Mouse (Mus musculus): ENCODE results near the gene Rnf135. TPM values are rescaled to one million over a fixed set of nuclear protein-coding genes. Genes with fewer than 3 reads are reported as not detected.
A peak's percentile ranks its signal among the peaks of the same experiment; 100 is the strongest.

Rnf135 gene
- polyA plus RNA-seq (2014; fragmentation: Nextera tagmentation; extraction: Ambion mirVana): 3.3 and 3.8 TPM in 2 replicates

- no peaks in the 10 kb centered on the region for H3K9me3 ChIP-seq (ENCODE audit: control insufficient read depth, low read length)
- H3K27ac ChIP-seq (ENCODE audit: low read depth, low read length): no peak within 1 kb of the TSS
- DNase-seq (ENCODE audit: low spot score) (peak; percentile 78), ATAC-seq (ENCODE audit: low FRiP score) (peak; percentile 54; the same call in 1 of the 2 replicates)
- peak within 1 kb of the TSS; percentile 46 for H3K9ac ChIP-seq (ENCODE audit: low read depth, low read length)
- H3K4me3 ChIP-seq (ENCODE audit: low read depth, low read length): peak within 1 kb of the TSS; percentile 42
- H3K36me3 ChIP-seq (ENCODE audit: control insufficient read depth, insufficient read depth, low read length): no peaks in the 10 kb centered on the region
- no peaks in the 10 kb centered on the region for H3K4me1 ChIP-seq (replicated peaks; ENCODE audit: control insufficient read depth, insufficient read depth, low read length)
- H3K4me2 ChIP-seq (replicated peaks; ENCODE audit: low read depth, low read length): peak within 1 kb of the TSS; percentile 42
- H3K27me3 ChIP-seq (ENCODE audit: control insufficient read depth, insufficient read depth, low read length): no peaks in the 10 kb centered on the region
- WGBS: 5% methylated on average over 33 of the region's 33 CpGs
Measured at GRCm38 (mm10) chr11:80183705-80184255, at the start of gene Rnf135. TSS of gene Rnf135 (plus strand) at chr11:80183851.

GRCm38 (mm10) chr11:80134744-80135143 lies 48.9 kb upstream of the Rnf135 start:
- 0 out of 2 replicates have a peak, but pooled peaks cover 2% of the 10 kb centered on the region for H3K36me3 ChIP-seq (ENCODE audit: control insufficient read depth, insufficient read depth, low read length)
- no peak overlapping the region for H3K9ac ChIP-seq (ENCODE audit: low read depth, low read length)
- no peak for DNase-seq (ENCODE audit: low spot score)

GRCm38 (mm10) chr11:80135954-80136683 lies 47.5 kb upstream of the Rnf135 start:
- Histone ChIP-seq H3K4me1 (replicated peaks; ENCODE audit: control insufficient read depth, insufficient read depth, low read length) (no peaks in the 10 kb centered on the region), H3K36me3 (ENCODE audit: control insufficient read depth, insufficient read depth, low read length) (0 out of 2 replicates have a peak, but pooled peaks cover 2% of the 10 kb centered on the region), H3K4me3 (ENCODE audit: low read depth, low read length) (no peak overlapping the region), H3K4me2 (replicated peaks; ENCODE audit: low read depth, low read length) (no peak overlapping the region), H3K9ac (ENCODE audit: low read depth, low read length) (no peak overlapping the region), H3K9me3 (ENCODE audit: control insufficient read depth, low read length) (no peaks in the 10 kb centered on the region), H3K27ac (ENCODE audit: low read depth, low read length) (no peak overlapping the region), H3K27me3 (ENCODE audit: control insufficient read depth, insufficient read depth, low read length) (no peaks in the 10 kb centered on the region)
- DNase-seq (ENCODE audit: low spot score) (no peak), ATAC-seq (ENCODE audit: low FRiP score) (no peak)
- WGBS: 92% methylated on average over 11 of the region's 11 CpGs

More at GRCm38 (mm10) chr11:80134744-80135143, 48.9 kb upstream of the Rnf135 start:
- Histone ChIP-seq H3K4me1 (replicated peaks; ENCODE audit: control insufficient read depth, insufficient read depth, low read length) (no peaks in the 10 kb centered on the region), H3K9me3 (ENCODE audit: control insufficient read depth, low read length) (no peaks in the 10 kb centered on the region), H3K27me3 (ENCODE audit: control insufficient read depth, insufficient read depth, low read length) (no peaks in the 10 kb centered on the region), H3K4me2 (replicated peaks; ENCODE audit: low read depth, low read length) (no peak overlapping the region), H3K4me3 (ENCODE audit: low read depth, low read length) (no peak overlapping the region), H3K27ac (ENCODE audit: low read depth, low read length) (no peak overlapping the region)
- ATAC-seq (ENCODE audit: low FRiP score): no peak
- 82% methylated on average over 4 of the region's 4 CpGs for WGBS

GRCm38 (mm10) chr11:80136786-80137185 lies 46.9 kb upstream of the Rnf135 start:
- Histone ChIP-seq H3K4me1 (replicated peaks; ENCODE audit: control insufficient read depth, insufficient read depth, low read length) (no peaks in the 10 kb centered on the region), H3K36me3 (ENCODE audit: control insufficient read depth, insufficient read depth, low read length) (0 out of 2 replicates have a peak, but pooled peaks cover 2% of the 10 kb centered on the region), H3K9me3 (ENCODE audit: control insufficient read depth, low read length) (no peaks in the 10 kb centered on the region), H3K27me3 (ENCODE audit: control insufficient read depth, insufficient read depth, low read length) (no peaks in the 10 kb centered on the region), H3K4me3 (ENCODE audit: low read depth, low read length) (no peak overlapping the region), H3K9ac (ENCODE audit: low read depth, low read length) (no peak overlapping the region), H3K4me2 (replicated peaks; ENCODE audit: low read depth, low read length) (no peak overlapping the region), H3K27ac (ENCODE audit: low read depth, low read length) (no peak overlapping the region)
- DNase-seq (ENCODE audit: low spot score) (no peak), ATAC-seq (ENCODE audit: low FRiP score) (no peak)
- 91% methylated on average over 13 of the region's 13 CpGs for WGBS

- Histone ChIP-seq H3K9ac (ENCODE audit: low read depth, low read length) (no peak overlapping the region), H3K27ac (ENCODE audit: low read depth, low read length) (no peak overlapping the region), H3K4me1 (replicated peaks; ENCODE audit: control insufficient read depth, insufficient read depth, low read length) (no peaks in the 10 kb centered on the region; the same call in 1 of the 2 replicates), H3K9me3 (ENCODE audit: control insufficient read depth, low read length) (no peaks in the 10 kb centered on the region), H3K36me3 (ENCODE audit: control insufficient read depth, insufficient read depth, low read length) (0 out of 2 replicates have a peak, but pooled peaks cover 1% of the 10 kb centered on the region), H3K4me2 (replicated peaks; ENCODE audit: low read depth, low read length) (no peak overlapping the region), H3K4me3 (ENCODE audit: low read depth, low read length) (no peak overlapping the region), H3K27me3 (ENCODE audit: control insufficient read depth, insufficient read depth, low read length) (no peaks in the 10 kb centered on the region)
- WGBS: 88% methylated on average over 5 of the region's 5 CpGs
- DNase-seq (ENCODE audit: low spot score) (no peak), ATAC-seq (ENCODE audit: low FRiP score) (no peak)
Measured at GRCm38 (mm10) chr11:80137773-80138172, 45.9 kb upstream of the Rnf135 start.

- ATAC-seq (ENCODE audit: low FRiP score) (peak; percentile 93), DNase-seq (ENCODE audit: low spot score) (peak; percentile 94)
- Histone ChIP-seq H3K9me3 (ENCODE audit: control insufficient read depth, low read length) (no peaks in the 10 kb centered on the region), H3K27ac (ENCODE audit: low read depth, low read length) (peak within 1 kb of the TSS; percentile 73), H3K4me1 (replicated peaks; ENCODE audit: control insufficient read depth, insufficient read depth, low read length) (no peaks in the 10 kb centered on the region; the same call in 1 of the 2 replicates), H3K4me2 (replicated peaks; ENCODE audit: low read depth, low read length) (peak within 1 kb of the TSS; percentile 66), H3K27me3 (ENCODE audit: control insufficient read depth, insufficient read depth, low read length) (no peaks in the 10 kb centered on the region), H3K4me3 (ENCODE audit: low read depth, low read length) (peak within 1 kb of the TSS; percentile 69), H3K9ac (ENCODE audit: low read depth, low read length) (peak within 1 kb of the TSS; percentile 86), H3K36me3 (ENCODE audit: control insufficient read depth, insufficient read depth, low read length) (no peaks in the 10 kb centered on the region)
- WGBS: under 1% methylated on average over 40 of the region's 40 CpGs
Measured at GRCm38 (mm10) chr11:80141825-80142521, 41.7 kb upstream of the Rnf135 start, which contains the start of gene Tefm. TSS of gene Tefm (minus strand) at chr11:80142175.

GRCm38 (mm10) chr11:80142872-80143271 lies 40.8 kb upstream of the Rnf135 start:
- ATAC-seq (ENCODE audit: low FRiP score) (no peak), DNase-seq (ENCODE audit: low spot score) (no peak)
- Histone ChIP-seq H3K9me3 (ENCODE audit: control insufficient read depth, low read length) (no peaks in the 10 kb centered on the region), H3K36me3 (ENCODE audit: control insufficient read depth, insufficient read depth, low read length) (no peaks in the 10 kb centered on the region), H3K4me3 (ENCODE audit: low read depth, low read length) (no peak overlapping the region), H3K4me2 (replicated peaks; ENCODE audit: low read depth, low read length) (peak overlapping the region; percentile 66), H3K27ac (ENCODE audit: low read depth, low read length) (no peak overlapping the region), H3K9ac (ENCODE audit: low read depth, low read length) (0 out of 2 replicates have a peak overlapping the region, but pooled peaks have one; percentile 11), H3K27me3 (ENCODE audit: control insufficient read depth, insufficient read depth, low read length) (no peaks in the 10 kb centered on the region), H3K4me1 (replicated peaks; ENCODE audit: control insufficient read depth, insufficient read depth, low read length) (no peaks in the 10 kb centered on the region; the same call in 1 of the 2 replicates)
- WGBS: 49% methylated on average over 8 of the region's 8 CpGs

- no peak for DNase-seq (ENCODE audit: low spot score)
- ATAC-seq (ENCODE audit: low FRiP score): no peak
- no peak overlapping the region for H3K27ac ChIP-seq (ENCODE audit: low read depth, low read length)
- no peak overlapping the region for H3K4me3 ChIP-seq (ENCODE audit: low read depth, low read length)
- 56% methylated on average over 10 of the region's 10 CpGs for WGBS
- H3K4me2 ChIP-seq (replicated peaks; ENCODE audit: low read depth, low read length): no peak overlapping the region
- no peaks in the 10 kb centered on the region for H3K36me3 ChIP-seq (ENCODE audit: control insufficient read depth, insufficient read depth, low read length)
- H3K9ac ChIP-seq (ENCODE audit: low read depth, low read length): no peak overlapping the region
- no peaks in the 10 kb centered on the region for H3K9me3 ChIP-seq (ENCODE audit: control insufficient read depth, low read length)
- no peaks in the 10 kb centered on the region for H3K27me3 ChIP-seq (ENCODE audit: control insufficient read depth, insufficient read depth, low read length)
- H3K4me1 ChIP-seq (replicated peaks; ENCODE audit: control insufficient read depth, insufficient read depth, low read length): no peaks in the 10 kb centered on the region; the same call in 1 of the 2 replicates
Measured at GRCm38 (mm10) chr11:80145787-80146275, 37.8 kb upstream of the Rnf135 start.

Measured in hindbrain, embryonic 11.5 days (tissue).